Mouse (Mus musculus) right cerebral cortex, adult 18-20 months (tissue): ENCODE results near the gene Hes5.

Source experiments
- DNase-seq: peaks from one replicate; pipeline ENCODE4 v3.0.0; 2022; ENCODE audit warnings: mixed read lengths

Hes5 gene

GRCm38 (mm10) chr4:154943323-154944039, 17.2 kb upstream of the Hes5 start:
- DNase-seq = no peak

DNA sequence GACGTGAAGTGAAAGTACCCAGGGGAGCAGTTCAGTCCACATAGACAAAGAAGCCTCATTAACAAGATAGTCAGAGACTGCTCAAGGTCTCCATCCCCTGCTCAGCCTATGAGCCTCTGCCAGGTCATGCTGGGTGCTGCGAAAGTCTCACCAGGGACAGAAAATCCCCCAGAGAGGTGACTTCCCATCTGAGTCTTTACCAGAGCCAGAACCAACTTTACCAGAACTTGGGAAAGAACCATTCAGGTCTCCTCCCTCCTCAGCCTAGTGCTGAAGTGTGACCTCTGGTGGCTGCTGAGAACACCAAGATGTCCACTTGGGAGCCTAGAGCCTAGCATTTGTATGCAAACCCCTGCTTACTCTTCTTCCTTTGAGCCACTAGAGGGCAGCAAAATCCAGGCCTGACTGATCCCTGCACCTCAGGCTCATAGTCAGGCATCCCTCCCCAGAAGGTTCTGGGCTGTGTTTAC, 16.6 kb upstream of the Hes5 start:
- DNase-seq = peak; percentile 87

DNA sequence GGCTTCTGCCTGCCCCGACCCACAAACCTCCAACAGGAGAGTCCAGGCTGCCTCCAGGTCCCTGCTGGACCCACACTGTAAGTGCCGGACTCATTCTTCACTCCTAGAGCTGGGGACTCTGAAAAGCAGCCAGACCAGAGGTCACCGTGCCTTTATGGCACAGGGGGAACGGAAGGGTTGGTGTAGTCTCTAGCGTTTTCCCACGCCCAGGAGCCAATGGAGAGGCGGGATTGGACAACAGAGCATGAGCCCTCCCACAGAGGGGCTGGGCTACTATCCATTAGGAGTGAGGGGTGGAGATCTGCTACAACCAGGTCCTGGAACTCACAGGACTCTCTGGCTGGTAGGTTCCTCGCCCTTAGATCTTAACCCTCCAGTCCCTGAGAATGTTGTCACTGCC, 14.4 kb upstream of the Hes5 start:
- peak; percentile 53 for DNase-seq

- peak; percentile 35 for DNase-seq
These were observed 12.4 kb upstream of the Hes5 start for GRCm38 (mm10) chr4:154948066-154948939.

DNA sequence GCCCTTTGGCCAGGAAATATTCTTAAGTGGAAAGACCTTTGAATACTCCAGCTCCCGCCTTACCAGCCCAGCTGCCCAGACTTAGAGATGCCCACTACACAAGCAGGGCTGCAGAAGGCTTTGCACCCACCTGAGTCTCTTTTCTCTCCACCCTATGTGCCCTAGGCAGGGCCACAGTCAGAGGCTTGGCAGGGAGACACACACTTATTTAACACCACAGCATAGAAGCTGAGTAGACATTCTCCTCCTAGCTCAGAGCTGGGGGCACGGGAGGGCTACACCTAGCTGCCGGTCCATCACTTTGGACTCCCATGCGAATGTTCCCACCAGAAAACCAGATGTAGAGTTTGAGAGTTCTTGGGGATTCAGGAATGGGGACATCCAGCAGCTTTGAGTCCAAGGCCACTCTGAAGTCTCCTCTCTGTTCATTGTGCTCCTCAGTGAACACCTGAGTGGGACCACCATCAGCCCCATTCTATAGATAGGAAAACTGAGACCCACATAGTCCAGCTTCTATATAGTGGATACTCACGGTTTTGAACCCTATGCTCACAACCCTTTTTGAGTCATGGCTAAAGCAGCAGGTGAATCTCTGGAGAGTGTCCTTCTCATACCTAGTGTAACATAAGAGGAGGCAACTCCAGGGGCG, 11.7 kb upstream of the Hes5 start:
- DNase-seq = no peak

GRCm38 (mm10) chr4:154949589-154949982, 11.1 kb upstream of the Hes5 start:
- no peak for DNase-seq

GRCm38 (mm10) chr4:154952461-154953241, 8.1 kb upstream of the Hes5 start:
- no peak for DNase-seq

GRCm38 (mm10) chr4:154956604-154957003, 4.1 kb upstream of the Hes5 start:
- DNase-seq = no peak

DNA sequence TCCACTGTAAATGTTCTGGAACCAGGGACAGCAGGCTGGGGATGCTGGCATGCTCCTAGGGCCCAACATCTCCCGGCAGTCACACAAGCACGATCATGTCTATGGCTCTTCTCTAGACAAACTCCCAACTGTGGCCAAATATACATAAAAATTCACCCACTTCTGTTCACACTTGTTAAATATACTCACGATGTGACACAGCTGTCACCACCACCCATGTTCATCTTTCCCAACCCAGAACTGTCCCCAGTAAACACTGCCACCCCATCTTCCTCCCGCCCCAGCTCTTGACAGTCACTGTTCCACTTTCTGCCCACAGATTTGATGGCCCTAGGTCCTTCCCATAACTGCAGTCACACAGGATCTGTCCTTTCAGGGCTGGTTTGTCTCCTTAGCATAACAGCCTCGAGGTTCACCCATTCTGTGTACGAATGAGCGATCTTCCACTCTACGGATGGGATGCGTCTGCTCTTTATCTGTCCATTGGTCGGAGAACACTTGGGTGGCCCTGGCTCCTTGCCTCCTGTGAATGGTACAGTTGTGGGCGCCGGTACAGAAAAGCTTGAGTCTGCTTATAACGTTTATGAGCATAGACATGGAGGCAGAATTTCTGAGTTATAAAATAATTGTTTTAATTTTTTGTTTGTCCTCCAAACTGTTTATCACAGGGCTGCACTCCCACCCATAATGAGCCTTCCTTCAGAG, 3.3 kb upstream of the Hes5 start:
- peak; percentile 82 for DNase-seq

DNA sequence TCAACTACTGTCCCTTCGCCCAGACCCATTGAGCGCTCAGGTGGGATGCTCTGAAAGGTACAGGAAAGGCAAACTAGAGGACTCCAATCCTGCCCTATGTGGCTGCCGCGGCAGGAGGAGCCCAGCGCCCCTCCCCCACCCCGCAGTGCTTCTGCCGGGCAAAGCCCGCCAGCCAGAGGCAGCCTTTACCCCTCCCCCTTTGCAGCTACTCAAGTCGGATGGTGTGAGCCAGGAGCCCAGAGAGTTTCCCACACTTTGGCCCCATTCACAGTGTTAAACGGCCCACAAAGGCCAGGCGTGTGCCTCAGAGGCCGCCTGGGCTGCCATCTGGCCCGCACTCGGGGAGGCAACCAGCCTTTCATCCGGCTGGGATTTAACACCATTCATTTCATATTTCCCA, 2.6 kb upstream of the Hes5 start:
- DNase-seq = peak; percentile 57

- no peak for DNase-seq
These were observed 2.1 kb upstream of the Hes5 start for GRCm38 (mm10) chr4:154958621-154959020.

DNA sequence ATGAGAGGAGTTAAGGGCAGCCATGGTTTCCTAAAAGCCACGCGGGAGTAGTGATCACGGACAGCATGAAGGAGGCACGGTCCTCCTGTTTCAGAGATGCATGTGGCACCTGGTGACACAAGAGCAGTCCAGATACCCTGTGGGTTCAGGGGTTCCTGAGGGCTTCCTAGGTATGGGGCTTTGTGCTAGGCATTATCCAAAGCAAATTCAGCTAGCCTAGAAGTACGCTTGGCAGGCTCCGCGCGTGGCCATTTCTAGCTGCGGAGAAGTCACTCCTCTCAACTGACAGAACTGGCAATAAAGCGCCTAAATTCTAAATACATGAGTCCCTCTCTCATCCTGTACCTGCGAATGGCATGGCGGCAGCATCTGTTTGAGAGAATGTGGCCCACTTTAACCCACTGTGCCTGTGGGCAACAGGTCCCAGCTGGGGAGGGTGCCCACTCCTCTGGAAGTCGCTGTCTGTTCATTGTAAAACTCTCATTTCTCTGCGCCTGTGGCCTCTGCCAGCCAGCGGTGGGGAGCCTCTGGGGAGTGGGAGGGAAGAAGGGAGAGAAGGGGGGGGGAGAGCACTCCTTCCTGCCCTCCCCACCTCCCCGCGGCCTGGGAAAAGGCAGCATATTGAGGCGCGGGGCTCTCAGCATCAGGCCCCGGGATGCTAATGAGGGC, 568 bp upstream of the Hes5 start:
- no peak for DNase-seq

DNA sequence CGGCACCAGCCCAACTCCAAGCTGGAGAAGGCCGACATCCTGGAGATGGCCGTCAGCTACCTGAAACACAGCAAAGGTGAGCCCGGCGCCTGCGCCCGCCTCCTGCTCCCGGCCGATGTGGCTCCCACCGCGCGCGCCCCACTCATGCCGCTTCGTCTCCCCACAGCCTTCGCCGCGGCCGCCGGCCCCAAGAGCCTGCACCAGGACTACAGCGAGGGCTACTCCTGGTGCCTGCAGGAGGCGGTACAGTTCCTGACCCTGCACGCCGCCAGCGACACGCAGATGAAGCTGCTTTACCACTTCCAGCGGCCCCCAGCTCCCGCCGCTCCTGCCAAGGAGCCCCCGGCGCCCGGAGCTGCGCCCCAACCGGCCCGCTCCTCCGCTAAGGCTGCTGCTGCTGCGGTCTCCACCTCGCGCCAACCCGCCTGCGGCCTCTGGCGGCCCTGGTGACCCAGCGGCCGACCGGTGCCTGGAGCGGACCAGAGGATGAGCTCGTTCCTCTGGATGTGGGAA, 559 bp downstream of the Hes5 start:
- DNase-seq = no peak

GRCm38 (mm10) chr4:154961911-154962310, 1.2 kb downstream of the Hes5 start:
- DNase-seq = no peak

DNA sequence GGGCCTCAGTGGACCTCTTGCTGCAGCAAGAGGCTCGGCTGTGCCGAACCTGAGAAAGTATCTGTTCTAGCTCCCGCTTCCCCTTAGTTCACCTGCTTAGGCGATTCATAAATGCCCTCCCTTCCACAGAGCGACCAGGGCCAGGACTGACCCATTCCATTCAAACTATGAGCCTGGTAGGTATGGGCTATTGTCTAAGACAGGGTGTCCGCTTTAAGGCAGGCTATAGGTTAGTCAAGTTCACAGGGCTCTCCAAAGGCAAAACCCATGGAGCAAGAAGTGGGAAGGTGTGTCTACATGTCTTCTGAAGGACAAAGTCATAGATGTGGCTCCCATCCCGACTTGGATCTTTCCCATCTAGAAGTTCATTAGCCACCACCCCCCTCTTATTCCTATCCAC, 2.0 kb downstream of the Hes5 start:
- DNase-seq = no peak

DNA sequence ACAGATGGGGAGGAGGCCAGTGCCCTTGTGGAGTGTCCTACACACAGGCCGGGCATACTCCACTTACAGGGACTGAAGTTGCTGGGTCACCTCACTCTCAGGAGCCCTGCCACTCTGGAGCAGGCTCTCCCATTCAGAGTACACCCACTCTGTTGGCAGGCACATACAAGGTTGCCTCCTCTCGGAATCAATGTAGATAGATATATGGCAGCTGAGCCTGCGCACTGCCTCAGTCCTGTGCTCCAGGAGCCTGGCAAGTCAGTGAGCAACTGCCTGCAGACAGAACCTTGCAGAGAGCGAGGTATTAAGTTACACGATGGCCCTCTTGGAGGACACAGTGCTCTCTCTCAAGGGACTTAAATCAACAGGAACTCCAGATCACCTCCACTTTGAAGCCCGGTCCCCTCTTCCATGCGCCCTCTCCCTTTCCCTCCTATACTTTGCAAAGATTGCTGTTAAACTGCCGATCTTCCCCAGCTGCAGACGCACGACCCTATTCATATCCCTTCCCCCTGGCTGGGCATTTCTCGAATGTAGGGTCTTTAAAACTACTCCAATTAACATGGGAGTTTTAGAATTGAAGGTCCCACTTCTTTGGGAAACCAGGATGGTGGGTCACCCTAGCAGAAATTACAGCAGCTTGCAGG, 2.6 kb downstream of the Hes5 start:
- DNase-seq = peak; percentile 69

DNA sequence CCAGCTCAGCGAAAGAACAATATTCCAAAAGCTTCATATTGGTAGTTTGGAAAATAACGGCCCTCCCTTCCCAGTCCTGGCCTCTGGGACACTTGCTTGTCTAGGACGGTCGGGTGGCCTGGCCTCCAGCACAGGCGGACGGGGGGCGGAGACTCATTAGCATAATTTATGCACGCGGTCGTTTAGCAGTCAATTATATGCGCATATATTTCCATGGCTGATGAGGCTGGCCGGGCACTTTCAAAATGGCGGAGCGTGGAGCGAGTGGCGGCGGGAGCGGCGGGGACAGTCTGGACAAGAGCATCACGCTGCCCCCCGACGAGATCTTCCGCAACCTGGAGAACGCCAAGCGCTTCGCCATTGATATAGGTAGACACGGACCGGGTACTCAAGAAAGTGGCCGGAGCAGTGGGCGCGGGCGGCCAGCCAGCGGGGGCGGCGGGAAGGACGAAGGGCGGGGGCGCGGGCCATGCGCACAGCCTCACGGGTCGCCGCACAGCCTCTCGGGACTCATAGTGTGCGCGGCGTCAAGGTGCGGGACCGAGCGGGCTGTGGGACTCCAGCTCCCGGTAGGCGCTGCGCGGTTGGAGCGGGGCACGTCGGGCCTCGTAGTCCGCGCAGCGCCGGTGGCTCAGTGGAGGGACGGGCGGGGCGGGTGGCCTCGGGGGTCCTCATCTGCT, 3.3 kb downstream of the Hes5 start, which contains the start of gene Pank4:
TSS of gene Pank4 (plus strand) at position 223 of the 680 bp plus-strand sequence.
- DNase-seq = peak; percentile 94

DNA sequence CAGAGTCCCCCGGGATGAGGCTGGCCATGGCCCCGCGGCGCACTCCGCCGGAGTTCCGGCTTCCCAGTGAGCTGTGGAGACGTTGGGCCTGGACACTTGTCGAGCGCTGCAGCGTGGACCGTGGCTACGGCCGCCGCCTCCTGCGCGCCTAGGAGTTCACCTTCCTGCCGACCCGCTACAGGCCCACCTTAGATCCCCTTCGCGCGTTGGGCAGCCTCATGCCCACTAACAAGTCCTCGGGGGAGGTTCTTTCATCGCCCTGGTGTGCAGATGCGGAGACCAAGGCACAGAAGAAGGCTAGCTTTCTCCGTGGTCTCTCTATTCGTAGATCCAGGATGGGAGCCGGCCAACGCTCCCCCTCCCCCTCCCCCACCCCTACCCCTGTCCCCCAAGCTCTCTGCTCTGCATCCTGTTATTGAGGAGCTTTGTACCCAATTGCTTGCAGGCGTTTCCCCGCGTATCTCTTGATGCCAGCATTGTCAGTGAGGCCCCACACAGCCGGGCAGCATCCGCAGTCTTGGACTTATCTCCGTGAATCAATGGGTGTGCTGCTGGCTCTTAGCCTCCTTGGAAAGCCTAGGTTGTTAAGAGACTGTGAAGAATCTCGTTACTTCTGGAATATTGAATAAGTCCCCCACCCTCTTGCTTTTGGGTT, 4.0 kb downstream of the Hes5 start:
- DNase-seq = no peak

DNA sequence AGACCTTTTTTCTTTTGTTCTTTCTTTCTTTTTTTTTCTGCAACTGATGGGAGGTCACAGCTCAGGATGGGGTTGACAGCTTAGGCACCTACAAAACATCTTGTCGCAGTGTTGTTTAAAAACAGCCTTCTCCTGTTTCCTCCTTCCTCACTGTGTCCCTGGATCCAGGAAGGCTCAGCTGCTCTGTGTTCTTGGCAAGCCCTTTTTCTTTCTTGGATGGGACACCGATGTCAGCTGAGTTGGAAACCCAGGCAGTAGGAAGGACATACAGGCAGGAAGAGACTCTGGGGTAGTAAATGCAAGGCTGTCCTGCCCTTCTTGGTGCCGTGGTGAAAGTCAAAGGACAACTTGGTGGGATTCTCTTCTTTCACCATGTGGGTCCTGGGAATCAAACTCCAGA, 5.1 kb downstream of the Hes5 start:
- no peak for DNase-seq
